Mouse (Mus musculus) small intestine, adult 2 months (tissue): ENCODE data around the gene Fyn. TPM values are rescaled to one million over a fixed set of nuclear protein-coding genes. Genes with fewer than 3 reads are reported as not detected.

Experiments used
- H3K27ac ChIP-seq: fragments of 200-500 bp; 2 replicates; pipeline ENCODE4 v1.5.1; 2012; ENCODE audit warnings: low read depth, low read length, control low read depth, inconsistent platforms; ENCODE audit not compliant: insufficient read depth
- H3K27me3 ChIP-seq: fragments of 200-500 bp; 2 replicates; pipeline ENCODE4 v1.6.1; 2012; ENCODE audit warnings: mild to moderate bottlenecking, moderate library complexity, low read length, inconsistent platforms; ENCODE audit not compliant: control insufficient read depth, insufficient read depth
- H3K36me3 ChIP-seq: fragments of 200-500 bp; 2 replicates; pipeline ENCODE4 v1.6.1; 2012; ENCODE audit warnings: mild to moderate bottlenecking, low read length, control low read depth, inconsistent platforms; ENCODE audit not compliant: control insufficient read depth, insufficient read depth
- H3K4me1 ChIP-seq: fragments of 200-500 bp; 2 replicates; pipeline ENCODE4 v1.6.1; 2012; ENCODE audit warnings: low read length, inconsistent platforms, mixed read lengths; ENCODE audit not compliant: control insufficient read depth, insufficient read depth, insufficient read length
- H3K4me3 ChIP-seq: fragments of 200-500 bp; 2 replicates; pipeline ENCODE4 v1.5.1; 2012; ENCODE audit warnings: low read depth, mild to moderate bottlenecking, control low read depth, inconsistent platforms, low read length, moderate library complexity
- CTCF ChIP-seq: fragments of 200-500 bp; IDR thresholded peaks from 2 replicates; pipeline ENCODE4 v1.5.1; 2012; ENCODE audit warnings: low read depth, mild to moderate bottlenecking, control low read depth, inconsistent platforms, low read length, moderate library complexity, mixed read lengths; ENCODE audit not compliant: insufficient replicate concordance, insufficient read length; ENCODE audit errors: extremely low read depth
- POLR2A ChIP-seq: fragments of 200-500 bp; IDR thresholded peaks from 2 replicates; pipeline ENCODE4 v1.6.1; 2012; ENCODE audit warnings: low read depth, mild to moderate bottlenecking, control low read depth, inconsistent platforms, low read length, moderate library complexity
- WGBS: fragments of 180-500 bp; shearing (Covaris S2); methylation state at CpG from one replicate; pipeline ENCODE4 v1.1.7; 2018; 5-methylcytosine and 5-hydroxymethylcytosine counted together
- polyA plus RNA-seq: library from polyadenylated mRNA; depleted of rRNA; stranded (reverse); fragments of >200 nt; gene quantifications from 2 replicates; pipeline ENCODE4 v1.2.3, GENCODE M21; 2012

Gene Fyn
- polyA plus RNA-seq, 1 experiment, result 7.3 TPM

DNA sequence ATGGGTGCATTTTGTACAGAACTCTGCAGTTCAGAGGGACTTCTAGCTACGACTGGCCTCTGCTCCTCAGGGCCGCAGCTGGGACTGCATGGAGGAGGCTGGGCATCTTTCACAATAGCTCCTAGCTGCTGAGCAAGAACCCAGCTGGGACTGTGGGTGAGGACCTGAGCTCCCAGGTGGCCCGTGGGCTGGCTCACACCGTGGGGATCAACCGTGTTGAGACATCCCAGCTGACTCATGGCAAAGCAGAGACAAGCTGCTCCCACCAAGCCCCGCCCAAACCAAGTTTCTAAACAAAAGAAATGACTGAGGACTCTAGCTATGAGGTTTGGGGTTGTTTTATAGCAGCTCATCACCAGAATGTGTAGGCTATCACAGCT lies 204.0 kb downstream of the Fyn start:
- WGBS, result 39% methylated on average over 6 of the region's 6 CpGs
- Histone ChIP-seq H3K36me3 (no peaks in the 10 kb centered on the region), H3K4me1 (no peaks in the 10 kb centered on the region), H3K4me3 (no peak overlapping the region), H3K27ac (no peak overlapping the region), H3K27me3 (no peaks in the 10 kb centered on the region)
- TF ChIP-seq CTCF (no peak), POLR2A (no peak)

DNA sequence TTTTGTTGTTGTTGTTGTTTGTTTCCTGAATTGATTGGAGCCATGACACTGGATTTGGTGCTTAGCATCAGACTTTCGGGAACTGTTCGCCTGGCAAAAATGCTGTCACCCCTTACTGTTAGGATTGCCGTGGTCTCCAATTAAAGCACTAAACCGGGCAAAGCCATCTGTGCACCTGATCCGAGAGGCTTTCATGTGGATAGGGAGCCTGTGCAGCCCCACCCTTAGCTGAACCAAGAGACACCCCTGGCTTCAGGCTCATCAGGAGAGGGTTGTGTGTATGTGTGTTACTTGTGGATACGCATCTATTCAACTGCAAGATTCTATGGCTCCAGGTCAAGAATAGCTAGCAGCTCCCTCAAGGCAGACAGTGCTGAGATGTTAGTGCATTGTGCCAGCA lies 207.8 kb downstream of the Fyn start:
- Histone ChIP-seq H3K4me1 (no peaks in the 10 kb centered on the region), H3K27ac (no peak overlapping the region), H3K27me3 (no peaks in the 10 kb centered on the region), H3K36me3 (no peaks in the 10 kb centered on the region), H3K4me3 (no peak overlapping the region)
- 93% methylated on average over 6 of the region's 6 CpGs for WGBS
- no peak for TF ChIP-seq POLR2A
- TF ChIP-seq CTCF, result no peak

- TF ChIP-seq CTCF (no peak), POLR2A (no peak)
These were observed 211.8 kb downstream of the Fyn start for GRCm38 (mm10) chr10:39580477-39580876.

GRCm38 (mm10) chr10:39582385-39582784 lies 213.7 kb downstream of the Fyn start:
- 82% methylated on average over 2 of the region's 2 CpGs for WGBS

More at GRCm38 (mm10) chr10:39580477-39580876, 211.8 kb downstream of the Fyn start:
- Histone ChIP-seq H3K4me1 (no peaks in the 10 kb centered on the region), H3K36me3 (no peaks in the 10 kb centered on the region), H3K27ac (no peak overlapping the region), H3K27me3 (no peaks in the 10 kb centered on the region), H3K4me3 (no peak overlapping the region)
- 90% methylated on average over 8 of the region's 8 CpGs for WGBS

DNA sequence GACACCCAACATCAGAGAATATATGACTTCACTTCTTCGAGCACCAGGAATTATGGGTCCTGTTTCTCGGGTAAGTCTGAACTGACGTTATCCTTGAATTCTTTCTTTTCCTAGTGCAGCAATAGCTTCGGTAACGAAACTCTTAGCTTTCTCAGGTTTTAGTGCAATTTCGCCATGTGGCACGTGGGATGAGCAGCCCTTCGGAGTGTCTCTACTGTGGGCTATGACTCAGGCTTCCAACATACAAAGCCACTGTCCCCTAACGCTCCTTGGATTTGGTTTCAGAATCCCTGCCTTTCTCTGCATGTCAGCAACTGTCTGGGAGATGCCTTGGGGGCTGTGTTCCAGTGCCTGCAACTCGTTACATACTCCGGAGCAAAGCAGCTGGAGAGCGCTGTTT lies 215.1 kb downstream of the Fyn start:
- H3K27ac ChIP-seq, result no peak overlapping the region
- no peaks in the 10 kb centered on the region for H3K36me3 ChIP-seq
- no peak for TF ChIP-seq CTCF
- no peak for TF ChIP-seq POLR2A
- no peak overlapping the region for H3K4me3 ChIP-seq
- WGBS, result 90% methylated on average over 12 of the region's 12 CpGs
- no peaks in the 10 kb centered on the region for H3K27me3 ChIP-seq
- H3K4me1 ChIP-seq, result no peaks in the 10 kb centered on the region

More at GRCm38 (mm10) chr10:39582385-39582784, 213.7 kb downstream of the Fyn start:
- Histone ChIP-seq H3K4me1 (no peaks in the 10 kb centered on the region), H3K27ac (no peak overlapping the region), H3K27me3 (no peaks in the 10 kb centered on the region), H3K36me3 (no peaks in the 10 kb centered on the region), H3K4me3 (no peak overlapping the region)
- TF ChIP-seq POLR2A (no peak), CTCF (no peak)

GRCm38 (mm10) chr10:39587290-39587925 lies 218.8 kb downstream of the Fyn start:
- no peak overlapping the region for H3K27ac ChIP-seq
- H3K4me3 ChIP-seq, result no peak overlapping the region

DNA sequence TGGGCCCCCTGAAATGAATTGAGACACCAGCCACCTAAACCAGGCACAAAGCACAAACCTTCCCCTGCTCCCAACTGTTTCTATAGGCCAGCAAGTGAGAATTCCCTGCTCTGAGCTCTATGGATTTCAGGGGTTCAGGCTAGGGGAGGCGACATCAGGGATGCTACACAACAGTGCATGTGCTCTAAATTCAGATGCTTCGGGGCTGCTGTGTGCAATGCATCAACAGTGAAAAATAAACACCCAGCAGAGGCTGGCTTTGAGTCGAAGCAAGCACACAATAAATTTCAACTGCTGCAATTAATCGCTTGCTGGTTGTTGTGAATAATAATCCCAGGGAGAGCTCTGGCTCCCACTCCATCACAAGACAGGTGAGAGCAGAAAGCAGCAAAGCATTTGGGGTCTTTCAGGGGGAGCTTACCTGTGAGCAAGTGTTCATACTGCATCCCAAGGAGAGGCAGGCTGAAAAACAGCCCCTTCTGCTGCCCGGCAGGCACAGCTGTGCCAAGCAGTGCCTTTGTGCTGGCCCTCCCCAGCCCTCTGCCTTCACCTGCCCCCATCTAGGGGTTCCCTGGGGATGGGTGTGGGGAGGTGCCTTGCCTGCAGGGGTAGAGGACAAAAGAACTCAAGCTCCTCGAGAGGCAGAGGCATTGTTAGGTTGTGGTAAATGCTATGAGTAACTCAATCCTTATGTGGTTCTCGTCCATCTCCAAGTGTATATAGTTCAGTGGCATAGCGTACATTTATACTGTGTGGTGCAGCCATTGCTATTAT lies 219.5 kb downstream of the Fyn start:
- Histone ChIP-seq H3K4me3 (no peak overlapping the region), H3K4me1 (no peaks in the 10 kb centered on the region), H3K27ac (no peak overlapping the region), H3K27me3 (no peaks in the 10 kb centered on the region), H3K36me3 (no peaks in the 10 kb centered on the region)
- 81% methylated on average over 8 of the region's 8 CpGs for WGBS
- TF ChIP-seq CTCF (no peak), POLR2A (no peak)

More at GRCm38 (mm10) chr10:39587290-39587925, 218.8 kb downstream of the Fyn start:
- TF ChIP-seq CTCF (no peak), POLR2A (no peak)
- Histone ChIP-seq H3K4me1 (no peaks in the 10 kb centered on the region), H3K27me3 (no peaks in the 10 kb centered on the region), H3K36me3 (no peaks in the 10 kb centered on the region)
- WGBS, result 79% methylated on average over 5 of the region's 5 CpGs
